Mouse (Mus musculus) telencephalon, adult 2 months (tissue): ENCODE data around the gene Cd38.
"Not testable (repeated sequence)": the region's sequence is repeated elsewhere in the genome, so short reads cannot be mapped to it uniquely, and the experiment has no call there.

Source experiments
- DNase-seq: peaks from one replicate; pipeline ENCODE4 v3.0.0-alpha.2; 2011; ENCODE audit warnings: low read depth, low spot score

The Cd38 gene

DNA sequence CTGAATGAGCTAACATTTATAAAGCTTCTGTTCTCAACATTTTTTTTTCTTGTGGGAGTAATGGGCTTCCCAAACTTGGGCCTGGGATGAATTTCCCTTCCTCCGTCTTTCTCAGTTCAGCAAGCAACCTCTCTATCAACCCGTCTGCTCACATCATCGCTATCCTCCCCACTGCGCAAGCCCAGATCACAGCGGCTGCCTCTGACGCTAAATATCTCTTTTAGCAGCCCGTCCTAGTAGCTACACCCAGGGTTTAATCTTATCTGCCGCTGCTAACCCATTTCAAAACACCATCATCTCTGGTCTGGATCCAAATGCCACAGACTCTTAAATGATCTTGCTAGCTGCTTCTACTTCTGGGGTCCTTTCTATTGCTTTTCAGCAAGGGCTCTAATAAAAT, 8.7 kb upstream of the Cd38 start:
- DNase-seq, result no peak

DNA sequence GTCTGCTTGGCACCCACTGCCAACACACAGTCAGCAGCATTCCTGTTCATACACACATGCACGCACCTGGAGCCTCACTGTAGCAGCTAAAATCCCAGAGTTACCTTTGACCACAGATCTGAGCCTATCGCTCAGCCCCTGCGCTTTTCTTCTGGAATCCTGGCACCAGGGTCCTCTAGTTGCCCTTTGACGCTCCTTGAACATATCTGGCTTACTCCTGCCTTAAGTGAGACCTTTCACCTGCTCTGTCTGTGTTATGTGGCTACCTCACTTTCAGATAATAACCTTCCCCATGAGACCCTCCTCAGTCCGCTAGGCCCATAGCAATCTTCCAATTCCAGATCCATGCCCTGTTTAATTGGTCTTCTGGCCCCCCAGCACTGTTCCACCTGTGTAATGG, 8.3 kb upstream of the Cd38 start:
- DNase-seq, result no peak

DNA sequence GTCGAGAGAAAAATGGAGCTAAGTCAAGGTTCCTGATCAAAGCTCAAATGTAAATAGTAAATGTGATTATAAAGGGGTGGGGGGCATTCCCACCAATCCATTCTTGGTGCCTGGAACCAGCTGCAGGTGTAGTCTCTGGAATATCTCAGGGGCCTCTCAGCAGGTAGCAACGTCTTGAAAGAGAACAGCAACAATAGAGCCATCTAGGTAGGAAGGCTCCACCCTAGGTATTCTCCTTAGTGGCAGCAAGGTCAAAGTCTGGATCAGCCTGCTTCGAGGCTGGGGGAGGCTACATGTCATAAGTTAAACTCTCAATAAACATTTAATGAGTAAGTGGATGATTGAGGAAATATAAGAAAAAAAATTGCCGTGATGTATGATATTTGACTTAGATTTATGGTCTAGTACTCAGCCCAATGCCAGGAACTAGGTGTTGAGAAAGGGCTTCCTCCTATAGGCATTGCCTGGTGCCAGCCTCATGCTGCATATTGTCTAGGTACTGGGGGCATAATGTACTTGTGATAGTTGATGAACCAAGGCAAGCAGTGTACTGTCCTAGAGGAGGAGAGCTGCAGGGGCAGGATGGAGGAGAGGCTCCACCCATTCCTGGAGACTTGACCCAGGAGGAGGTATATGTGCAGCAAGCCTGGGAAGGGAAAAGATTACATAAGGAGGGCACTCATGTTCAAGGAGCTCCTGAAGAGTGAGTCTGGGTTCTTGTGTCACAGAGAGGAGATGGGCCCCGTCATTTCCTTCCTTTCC, 7.5 kb upstream of the Cd38 start:
- no peak for DNase-seq

DNA sequence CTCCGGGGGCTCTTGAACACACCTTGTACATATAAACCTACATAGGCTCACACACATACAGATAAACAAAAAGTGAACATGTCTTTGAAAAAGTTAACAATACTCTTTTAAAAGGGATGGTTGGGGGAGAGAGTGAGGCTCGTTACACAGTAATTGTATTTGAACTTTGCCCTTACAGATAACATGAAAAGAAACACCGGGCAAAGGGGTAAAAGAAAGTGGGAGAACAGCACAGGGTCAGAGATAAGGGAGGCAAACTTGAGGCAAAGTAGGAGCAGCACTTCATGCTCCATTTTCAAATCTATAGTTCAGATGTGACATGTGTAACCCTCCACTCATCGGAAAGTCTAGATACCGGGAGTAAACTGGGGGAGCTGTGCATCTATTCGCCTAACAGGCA, 4.7 kb upstream of the Cd38 start:
- no peak for DNase-seq

DNA sequence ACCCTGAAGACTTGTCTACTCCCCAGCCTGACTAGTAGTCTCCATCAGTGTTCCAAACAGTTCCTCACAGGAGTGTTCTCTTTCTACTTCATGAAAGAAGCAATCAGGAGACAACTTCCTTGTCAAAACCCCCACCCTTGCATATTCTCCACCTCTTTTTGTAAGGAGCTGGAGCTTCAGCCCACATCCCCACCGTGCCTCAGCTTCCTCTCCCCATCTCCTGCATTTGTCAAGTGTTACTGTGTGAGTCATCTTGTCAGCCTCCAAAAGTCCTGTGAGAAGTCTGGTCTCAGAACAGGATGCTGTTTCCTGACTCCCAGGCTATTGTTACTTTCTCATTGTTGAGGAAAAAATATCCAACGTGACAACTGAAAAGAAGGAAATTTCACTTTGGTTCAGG, 3.0 kb upstream of the Cd38 start:
- no peak for DNase-seq

DNA sequence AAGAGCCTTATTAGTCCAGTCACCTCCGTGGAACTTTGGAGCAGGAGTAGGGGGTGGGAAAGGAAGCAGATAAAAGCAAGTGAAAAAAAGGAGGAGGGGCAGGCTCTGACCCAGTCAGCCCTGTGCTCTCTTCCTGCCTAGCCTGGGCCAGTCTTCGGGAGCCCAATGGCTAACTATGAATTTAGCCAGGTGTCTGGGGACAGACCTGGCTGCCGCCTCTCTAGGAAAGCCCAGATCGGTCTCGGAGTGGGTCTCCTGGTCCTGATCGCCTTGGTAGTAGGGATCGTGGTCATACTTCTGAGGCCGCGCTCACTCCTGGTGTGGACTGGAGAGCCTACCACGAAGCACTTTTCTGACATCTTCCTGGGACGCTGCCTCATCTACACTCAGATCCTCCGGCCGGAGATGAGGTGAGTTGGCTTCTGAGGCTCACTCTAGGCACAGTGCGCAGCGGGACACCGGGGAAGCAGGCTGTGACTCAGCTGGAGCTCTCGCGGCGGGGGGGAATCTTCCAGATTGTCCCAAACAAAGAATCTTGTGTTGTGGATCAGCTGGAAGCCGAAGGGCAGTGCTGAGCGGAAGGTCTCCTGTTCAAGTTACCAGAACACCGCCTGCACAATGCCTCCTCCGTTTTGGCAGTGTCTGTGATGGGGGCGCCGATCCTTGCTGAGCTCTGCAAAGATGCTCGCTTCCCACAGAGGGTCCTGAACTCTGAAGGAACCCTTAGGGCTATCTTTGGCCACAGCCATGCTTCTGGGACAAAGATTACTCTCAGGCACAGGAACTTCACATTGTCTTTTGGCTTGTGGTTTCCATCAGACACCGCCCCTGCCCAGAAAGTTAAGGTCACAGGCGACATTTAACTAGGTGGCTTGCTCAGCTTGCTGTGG, 603 bp downstream of the Cd38 start:
- no peak for DNase-seq

DNA sequence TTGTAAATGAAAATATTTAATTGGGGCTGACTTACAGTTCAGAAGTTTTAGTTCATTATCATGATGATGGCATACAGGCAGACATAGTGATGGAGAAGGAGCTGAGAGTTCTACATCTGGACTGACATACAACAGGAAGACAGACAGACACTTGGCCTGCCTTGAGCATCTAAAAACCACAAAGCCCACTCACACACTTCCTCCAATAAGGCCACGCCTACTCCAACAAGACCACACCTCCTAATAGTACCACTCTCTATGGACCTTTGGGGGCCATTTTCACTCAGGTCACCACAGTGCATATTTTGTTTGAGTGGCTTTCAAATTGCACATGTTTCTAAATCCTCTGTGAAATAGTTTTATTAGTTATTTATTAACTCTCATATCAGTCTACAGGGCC, 3.5 kb downstream of the Cd38 start:
- DNase-seq, result no peak

DNA sequence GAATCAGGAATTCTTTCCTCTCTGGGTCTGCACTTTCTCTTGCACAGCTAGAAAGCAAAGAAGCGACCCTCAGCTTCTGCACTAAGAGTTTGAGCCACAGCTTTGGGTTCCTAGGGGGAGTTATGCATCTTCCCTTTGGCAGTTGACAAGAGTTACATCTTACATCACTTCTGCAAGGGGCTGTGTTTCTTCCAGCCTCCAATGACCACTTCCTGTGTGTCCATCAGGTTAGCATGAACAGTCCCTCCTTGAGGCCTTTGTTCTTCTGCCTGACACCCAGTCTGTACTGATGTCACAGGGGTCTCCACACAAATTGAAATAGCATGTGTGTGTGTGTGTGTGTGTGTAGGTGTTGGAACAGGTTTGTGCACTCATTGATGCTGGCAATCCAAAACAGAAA, 4.3 kb downstream of the Cd38 start:
- DNase-seq, result no peak

DNA sequence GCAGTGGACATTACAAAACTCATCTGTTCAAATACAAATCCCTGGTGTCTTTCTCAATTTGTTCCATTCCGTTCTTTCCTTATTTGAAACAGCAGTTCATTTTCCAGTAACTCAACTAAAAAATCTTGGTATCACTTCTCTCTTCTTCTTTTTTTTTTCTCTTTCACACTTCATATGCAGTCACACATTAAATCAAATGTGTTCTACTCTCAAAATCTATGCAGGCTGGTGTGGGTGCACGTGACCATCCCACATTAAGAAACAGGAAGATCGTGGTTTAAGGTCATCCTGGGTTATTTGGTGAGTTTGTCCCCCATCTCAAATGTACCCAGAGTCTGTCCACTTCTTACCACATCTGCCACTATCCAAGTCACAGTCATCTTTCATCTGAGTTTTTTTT, 13.7 kb downstream of the Cd38 start:
- no peak for DNase-seq

DNA sequence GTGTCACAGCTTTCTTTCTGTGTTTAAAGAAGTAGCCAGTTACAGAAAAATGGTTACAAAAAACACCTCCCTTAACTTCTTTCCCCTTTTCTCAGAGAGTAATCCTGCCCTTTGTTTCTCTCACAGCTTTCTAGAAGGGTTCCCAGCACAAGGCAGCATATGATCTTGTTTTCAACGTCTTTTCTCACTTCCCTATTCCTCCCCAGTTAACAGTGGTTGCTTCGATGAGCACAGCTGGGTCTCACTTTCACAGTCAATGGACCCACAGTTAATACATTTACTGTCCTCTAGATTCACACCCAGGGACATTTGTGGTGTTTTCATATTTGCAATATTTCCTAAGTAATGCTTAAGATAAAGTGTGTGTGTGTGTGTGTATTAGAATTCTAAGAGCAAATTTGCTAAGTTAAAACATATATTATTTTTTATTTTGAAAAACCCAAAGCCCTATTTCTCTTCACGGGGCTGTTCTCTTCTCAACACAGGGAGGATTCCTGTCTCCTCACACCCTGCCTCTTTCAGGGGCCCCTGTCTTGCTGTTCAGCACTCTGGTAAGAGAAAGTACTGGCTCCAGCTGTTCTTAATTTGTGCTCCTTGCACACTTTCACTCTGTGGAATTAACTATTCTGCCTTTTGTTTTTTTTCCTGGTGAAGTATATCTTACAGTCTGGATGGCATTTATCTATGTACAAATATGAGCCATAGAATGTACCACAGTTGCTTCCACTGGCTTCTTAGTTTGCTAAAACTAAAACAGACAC, 16.9 kb downstream of the Cd38 start:
- no peak for DNase-seq

DNA sequence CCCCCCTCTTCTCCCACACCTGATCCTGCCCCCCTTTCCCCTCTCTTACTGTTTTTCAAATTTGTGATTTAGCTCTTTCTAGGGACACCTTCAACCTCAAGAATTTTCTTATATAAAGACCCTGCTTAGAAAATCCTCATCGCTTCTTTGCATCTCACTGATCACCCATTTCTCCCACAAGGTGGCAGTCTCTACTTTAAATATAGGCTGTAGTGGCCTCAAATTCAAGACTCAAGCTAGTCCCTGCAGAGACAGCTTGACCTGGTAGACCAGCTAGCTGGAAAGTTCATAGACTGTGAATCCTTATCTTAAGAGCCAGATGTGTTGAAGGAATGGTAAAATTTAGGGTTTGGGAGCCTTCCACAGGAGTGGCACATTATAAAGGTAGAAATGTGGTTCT, 24.0 kb downstream of the Cd38 start:
- no peak for DNase-seq

DNA sequence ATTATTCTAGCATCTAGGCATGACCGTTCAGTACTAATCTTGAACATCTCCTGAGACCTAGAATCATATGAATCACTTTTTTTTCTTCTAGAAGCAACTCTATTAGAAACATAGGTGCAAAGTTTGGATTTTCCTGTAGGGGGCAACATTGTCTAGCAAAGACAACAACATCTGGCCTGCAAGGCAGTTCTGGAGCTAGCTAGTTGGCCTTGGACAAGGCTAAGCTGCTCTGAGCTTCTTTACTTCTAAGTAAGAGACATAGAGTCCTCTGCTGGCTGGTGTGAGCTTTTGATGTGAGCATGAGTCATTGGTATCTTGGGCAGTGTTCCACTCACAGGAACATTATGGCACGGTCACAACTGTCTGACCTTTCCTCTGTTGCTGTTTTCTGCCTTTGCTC, 25.8 kb downstream of the Cd38 start:
- peak; percentile 42 for DNase-seq

DNA sequence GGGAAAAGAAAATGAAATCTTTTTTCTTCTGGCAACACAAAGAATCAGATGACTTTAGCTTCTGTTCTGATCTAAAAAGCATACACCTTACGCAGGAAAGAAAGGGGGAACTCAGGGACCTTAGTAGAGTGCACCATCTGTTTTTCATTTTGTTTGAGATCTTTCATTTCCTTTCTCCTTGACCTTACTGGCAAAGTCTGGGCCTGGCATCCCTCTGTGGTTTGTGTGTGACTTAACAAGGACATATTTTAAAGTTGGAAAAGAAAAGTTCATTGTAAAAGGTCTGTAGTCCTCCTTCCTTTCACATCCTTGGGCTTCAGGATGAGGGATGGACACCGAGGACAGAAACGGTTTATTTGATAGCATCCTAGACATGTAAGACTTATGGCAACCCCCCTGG, 27.6 kb downstream of the Cd38 start:
- no peak for DNase-seq

- no peak for DNase-seq
These were observed 36.3 kb downstream of the Cd38 start for GRCm38 (mm10) chr5:43904685-43905084.

DNA sequence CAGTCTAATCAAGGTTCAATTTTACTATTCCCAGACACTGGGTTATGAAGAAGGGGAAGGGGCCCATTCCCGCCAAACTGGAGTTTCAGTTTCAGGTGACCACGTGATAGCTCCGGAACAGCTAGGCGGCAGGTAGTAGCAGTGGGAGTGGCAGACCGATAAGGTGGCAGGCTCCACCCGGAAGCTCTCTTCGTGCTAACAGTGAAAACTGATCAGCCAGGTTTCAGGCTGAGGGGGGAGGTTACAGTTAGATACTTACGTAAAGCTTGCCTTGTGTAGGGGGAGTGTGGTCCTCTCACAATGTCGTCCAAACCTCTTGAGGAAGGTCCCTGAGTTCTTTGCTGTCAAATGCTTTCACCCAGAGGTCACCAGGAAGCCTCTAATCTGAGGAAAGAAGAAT, 40.9 kb downstream of the Cd38 start:
- no peak for DNase-seq

DNA sequence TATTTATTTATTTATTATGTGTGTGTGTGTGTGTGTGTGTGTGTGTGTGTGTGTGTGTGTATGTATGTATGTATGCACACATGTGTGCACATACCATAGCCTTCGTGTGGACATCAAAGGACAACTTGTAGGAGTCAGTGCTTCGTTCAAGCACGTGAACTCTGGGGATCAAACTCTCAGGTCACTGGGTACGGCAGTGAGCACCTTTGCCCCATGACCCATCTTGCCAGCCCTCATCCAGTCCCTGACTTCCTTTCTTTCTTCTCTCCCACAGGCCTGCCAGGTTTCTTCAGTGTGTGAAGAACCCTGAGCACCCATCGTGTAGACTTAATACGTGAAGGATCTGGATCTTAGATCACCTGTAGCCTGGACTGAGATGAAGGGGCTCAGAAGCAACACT, 41.7 kb downstream of the Cd38 start:
- DNase-seq, result no peak

- not testable (repeated sequence) for DNase-seq
These were observed 44.5 kb downstream of the Cd38 start, which contains the start of gene Gm7879 for GRCm38 (mm10) chr5:43912844-43913243. Gene Gm7879 (plus strand): TSS chr5:43913144.

GRCm38 (mm10) chr5:43915261-43915886, 47.0 kb downstream of the Cd38 start:
- no peak for DNase-seq

GRCm38 (mm10) chr5:43921877-43922276, 53.5 kb downstream of the Cd38 start:
- no peak for DNase-seq

- peak; percentile 24 for DNase-seq
These were observed 55.6 kb downstream of the Cd38 start for GRCm38 (mm10) chr5:43923933-43924332.

DNA sequence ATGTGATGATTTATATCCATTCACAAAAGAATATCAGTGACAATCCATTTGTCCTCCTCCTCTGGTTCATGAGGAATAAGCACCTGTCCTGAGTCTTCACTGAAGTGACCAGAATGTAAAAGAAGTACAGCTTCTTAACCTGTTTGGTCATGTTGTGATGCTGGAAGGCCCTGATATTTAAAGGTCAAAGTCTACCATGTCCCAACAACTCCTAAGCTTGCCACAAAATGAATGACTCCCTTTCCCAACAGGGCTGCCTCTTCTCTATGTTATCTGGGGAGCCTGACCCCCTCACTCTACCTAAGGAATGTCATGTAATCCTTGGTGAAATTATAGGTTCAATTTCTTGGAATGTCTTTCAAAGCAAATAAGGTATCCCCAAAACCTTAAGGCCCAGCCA, 59.4 kb downstream of the Cd38 start:
- DNase-seq, result no peak

- no peak for DNase-seq
These were observed 64.9 kb downstream of the Cd38 start for GRCm38 (mm10) chr5:43933269-43933668.
